Mouse (Mus musculus) ES-E14 (cell line): ENCODE measurements at regions not wholly inside any gene's neighbourhood (a gene's known extent, or its start where the extent isn't known, plus 50 kb on each side); places are given as distances from the start of the nearest gene placed in this dataset.

Source experiments
- DNase-seq: peaks from one replicate; pipeline ENCODE4 v3.0.0-alpha.2; 2013; ENCODE audit warnings: low read depth, low spot score
- H3K27ac ChIP-seq: 2 replicates; pipeline ENCODE4 v1.5.1; 2012; ENCODE audit warnings: low read depth, mild to moderate bottlenecking, low read length, moderate library complexity, mixed read lengths; ENCODE audit not compliant: poor library complexity, insufficient read depth, severe bottlenecking
- H3K36me3 ChIP-seq: 2 replicates; pipeline ENCODE4 v1.6.1; 2012; ENCODE audit warnings: mild to moderate bottlenecking, low read length, moderate library complexity, mixed read lengths; ENCODE audit not compliant: control insufficient read depth, poor library complexity, insufficient read depth, severe bottlenecking
- H3K4me1 ChIP-seq, 2 experiments: fragments of 150-350 bp in 1 of 2; sonication (generic) in 1 of 2; 2 replicates each; pipeline ENCODE4 v1.6.1; 2012; ENCODE audit warnings: low read length in 2 of 2, mild to moderate bottlenecking in 1 of 2, mixed read lengths in 1 of 2; ENCODE audit not compliant: control insufficient read depth in 2 of 2, insufficient read depth in 2 of 2, poor library complexity in 1 of 2
- H3K4me3 ChIP-seq, 2 experiments: fragments of 150-350 bp in 1 of 2; sonication (generic) in 1 of 2; 2 replicates each; pipeline ENCODE4 v1.5.1; 2012; ENCODE audit warnings: low read length in 2 of 2, low read depth in 1 of 2, mild to moderate bottlenecking in 1 of 2, mixed read lengths in 1 of 2; ENCODE audit not compliant: insufficient read depth in 1 of 2, poor library complexity in 1 of 2, severe bottlenecking in 1 of 2
- H3K9ac ChIP-seq: 2 replicates; pipeline ENCODE4 v1.6.1; 2012; ENCODE audit warnings: low read depth, mild to moderate bottlenecking, low read length, mixed read lengths; ENCODE audit not compliant: poor library complexity, insufficient read depth, severe bottlenecking
- H3K9me3 ChIP-seq: fragments of 150-350 bp; sonication (generic); 2 replicates; pipeline ENCODE4 v1.6.1; 2012; ENCODE audit warnings: low read depth, mild to moderate bottlenecking, low read length; ENCODE audit not compliant: control insufficient read depth, insufficient read depth
- CHD2 ChIP-seq: IDR thresholded peaks from 2 replicates; pipeline ENCODE4 v1.6.1; 2014; ENCODE audit warnings: mild to moderate bottlenecking, low read depth, low read length, inconsistent platforms
- HCFC1 ChIP-seq: IDR thresholded peaks from 2 replicates; pipeline ENCODE4 v1.6.1; 2012; ENCODE audit warnings: low read length, inconsistent platforms, borderline replicate concordance; ENCODE audit not compliant: insufficient read depth
- MAFK ChIP-seq: IDR thresholded peaks from 2 replicates; pipeline ENCODE4 v1.6.1; 2014; ENCODE audit warnings: mild to moderate bottlenecking, low read depth, low read length, inconsistent platforms; ENCODE audit not compliant: insufficient read depth
- ZC3H11A ChIP-seq: IDR thresholded peaks from 2 replicates; pipeline ENCODE4 v1.6.1; 2012; ENCODE audit warnings: low read depth, mild to moderate bottlenecking, inconsistent platforms, low read length, borderline replicate concordance
- ZNF384 ChIP-seq: IDR thresholded peaks from 2 replicates; pipeline ENCODE4 v1.6.1; 2012; ENCODE audit warnings: low read depth, low read length, inconsistent platforms
- in situ Hi-C, 2 experiments: fragments of 600-800 bp; cut with MboI; formaldehyde crosslinking; loops; one replicate each; pipeline ENCODE4 v1.15.1; 2025; ENCODE audit warnings: low sequenced_read_pairs in 2 of 2, inconsistent platforms in 1 of 2; ENCODE audit not compliant: unreplicated experiment in 2 of 2

DNA sequence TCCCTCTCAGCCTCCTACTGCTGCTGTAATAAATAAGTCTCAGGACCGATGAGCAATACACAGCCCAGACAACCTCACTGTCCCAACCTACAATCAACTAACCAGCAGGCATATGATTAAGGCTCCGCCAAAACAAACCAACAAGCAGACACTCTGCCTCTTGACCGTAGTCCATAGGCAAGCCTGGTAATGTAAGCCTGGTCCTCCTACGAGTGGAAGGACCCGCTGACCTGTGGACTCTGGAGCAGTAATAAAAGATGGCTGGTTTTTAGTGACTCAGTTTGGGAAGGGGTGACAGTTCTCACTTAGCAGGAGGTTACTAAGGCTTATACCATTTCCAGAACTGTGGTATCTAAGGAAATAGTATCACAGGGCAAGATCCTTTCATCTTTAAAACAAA is 53.4 kb downstream of the Gm47996 start:
- Histone ChIP-seq H3K9me3 (no peaks in the 10 kb centered on the region), H3K4me1 (peaks cover 4 to 5% of the 10 kb centered on the region in 2 experiments; a peak in 3 of 4 replicates)
- in situ Hi-C loops, result no loop called here

DNA sequence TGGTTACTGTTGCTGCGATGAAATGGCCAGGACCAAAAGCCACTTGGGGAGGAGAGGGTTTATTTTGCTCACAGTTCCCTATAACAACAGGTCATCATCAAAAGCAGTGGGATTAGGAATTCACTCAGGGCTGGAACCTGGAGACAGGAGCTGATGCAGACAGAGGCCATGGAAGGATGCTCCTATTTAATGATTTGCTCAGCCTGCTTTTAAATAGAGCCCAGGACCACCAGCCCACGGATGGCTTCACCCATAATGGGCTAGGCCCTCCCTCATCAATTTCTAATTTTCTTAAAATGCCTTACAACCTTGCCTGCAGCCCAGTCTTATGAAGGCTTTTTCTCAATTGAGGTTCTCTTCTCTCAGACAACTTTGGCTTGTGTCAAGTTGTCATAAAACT is 53.9 kb downstream of the Gm47996 start:
- in situ Hi-C loops, result no loop called here
- Histone ChIP-seq H3K36me3 (no peaks in the 10 kb centered on the region), H3K4me1 (peaks cover 4 to 5% of the 10 kb centered on the region in 2 experiments; a peak in 3 of 4 replicates)

More for the DNA sequence above, 53.4 kb downstream of the Gm47996 start:
- no peak overlapping the region for H3K9ac ChIP-seq
- DNase-seq, result no peak
- H3K27ac ChIP-seq, result no peak overlapping the region
- no peak overlapping the region for H3K4me3 ChIP-seq
- no peaks in the 10 kb centered on the region for H3K36me3 ChIP-seq
- TF ChIP-seq HCFC1 (no peak), MAFK (no peak)

DNA sequence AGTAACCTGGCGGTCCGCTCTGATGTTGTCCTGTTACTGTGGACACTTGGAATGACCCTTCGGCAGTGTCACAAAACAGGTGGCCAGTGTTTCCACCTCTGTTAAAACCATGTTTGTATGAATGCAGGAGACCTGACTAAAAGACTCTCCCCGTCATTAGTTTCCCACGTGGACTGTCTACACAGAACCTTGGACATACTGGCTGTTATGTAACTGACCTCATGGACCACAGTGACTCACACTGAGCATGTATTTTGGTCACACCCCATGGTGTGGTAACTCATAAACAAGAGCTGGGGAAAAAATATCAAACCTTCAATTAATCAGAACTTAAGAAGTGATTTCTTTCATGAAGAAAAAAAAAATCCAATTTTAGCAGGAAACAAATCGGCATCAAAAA is 54.9 kb downstream of the Gm47996 start:
- H3K36me3 ChIP-seq, result no peaks in the 10 kb centered on the region
- DNase-seq, result no peak
- H3K9ac ChIP-seq, result no peak overlapping the region
- H3K4me3 ChIP-seq, result no peak overlapping the region
- H3K27ac ChIP-seq, result no peak overlapping the region
- in situ Hi-C loops, result no loop called here
- peaks cover 0 to 2% of the 10 kb centered on the region in 2 experiments; a peak in 1 of 4 replicates for H3K4me1 ChIP-seq
- no peaks in the 10 kb centered on the region for H3K9me3 ChIP-seq
- TF ChIP-seq ZC3H11A (no peak), CHD2 (no peak), HCFC1 (no peak), MAFK (no peak), ZNF384 (no peak)

More for the DNA sequence above, 53.9 kb downstream of the Gm47996 start:
- Histone ChIP-seq H3K4me3 (no peak overlapping the region), H3K9ac (no peak overlapping the region), H3K9me3 (no peaks in the 10 kb centered on the region), H3K27ac (no peak overlapping the region)
- TF ChIP-seq CHD2 (no peak), MAFK (no peak), ZC3H11A (no peak), ZNF384 (no peak), HCFC1 (no peak)
- no peak for DNase-seq

DNA sequence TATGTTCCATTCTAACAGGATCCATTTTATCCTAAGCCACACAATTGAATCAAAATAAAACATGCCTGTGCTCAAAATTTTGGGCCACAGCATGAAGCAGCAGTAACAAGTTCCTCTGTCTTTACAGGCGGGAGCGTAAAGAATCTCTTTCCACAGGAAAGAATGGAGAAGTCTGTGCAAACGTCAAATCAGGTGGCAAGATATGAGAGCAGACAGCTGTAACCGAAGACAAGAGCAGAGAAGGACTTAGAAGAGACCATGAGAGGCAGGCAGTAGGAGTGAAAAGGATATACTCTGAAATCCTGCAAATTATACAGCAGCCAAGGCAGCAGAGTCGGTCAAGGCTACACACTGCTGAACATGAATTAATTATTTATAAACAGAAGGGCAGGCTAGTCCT is 55.7 kb downstream of the Gm47996 start:
- no peak for TF ChIP-seq ZC3H11A
- no peak for DNase-seq
- Histone ChIP-seq H3K36me3 (no peaks in the 10 kb centered on the region), H3K4me1 (peaks cover 0 to 2% of the 10 kb centered on the region in 2 experiments; a peak in 1 of 4 replicates), H3K4me3 (no peak overlapping the region), H3K9ac (no peak overlapping the region), H3K27ac (no peak overlapping the region), H3K9me3 (no peaks in the 10 kb centered on the region)
- in situ Hi-C loops, result no loop called here

DNA sequence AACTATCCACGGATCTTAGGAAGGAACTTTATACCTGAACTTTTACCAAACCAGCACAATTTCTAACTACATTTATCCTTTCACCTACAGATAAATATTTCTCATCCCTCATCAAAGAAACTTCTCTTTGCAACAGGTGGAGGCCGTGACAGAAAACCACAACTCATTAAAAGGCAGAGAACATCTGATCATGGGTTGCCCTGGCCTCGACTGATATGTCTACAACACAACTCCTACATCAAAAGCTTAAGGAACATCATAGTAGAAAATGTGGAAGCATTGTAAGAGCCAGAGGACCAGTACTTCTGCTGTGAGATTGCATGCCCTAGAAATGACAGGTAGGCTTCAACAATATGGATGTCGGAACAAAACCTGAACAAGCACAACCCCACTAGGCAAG is 56.8 kb downstream of the Gm47996 start:
- peaks cover 0 to 2% of the 10 kb centered on the region in 2 experiments; a peak in 1 of 4 replicates for H3K4me1 ChIP-seq
- no peak overlapping the region for H3K27ac ChIP-seq
- no peak overlapping the region for H3K4me3 ChIP-seq
- H3K9ac ChIP-seq, result no peak overlapping the region
- H3K36me3 ChIP-seq, result no peaks in the 10 kb centered on the region
- in situ Hi-C loops, result no loop called here
- no peaks in the 10 kb centered on the region for H3K9me3 ChIP-seq
- DNase-seq, result no peak
- TF ChIP-seq ZNF384 (no peak), MAFK (no peak), CHD2 (no peak), ZC3H11A (no peak), HCFC1 (no peak)
